Mouse (Mus musculus) forebrain, embryonic 15.5 days (tissue): ENCODE data around the gene Eef2k. TPM values are rescaled to one million over a fixed set of nuclear protein-coding genes. Genes with fewer than 3 reads are reported as not detected.
A peak's percentile ranks its signal among the peaks of the same experiment; 100 is the strongest.

Source experiments
- ATAC-seq: fragments of 200-750 bp; cut with Nextera tagmentation; replicated peaks from 2 replicates; pipeline ENCODE4 v1.8.0; 2017; ENCODE audit warnings: mild to moderate bottlenecking, moderate TSS enrichment, moderate library complexity
- H3K27ac ChIP-seq: fragments of 300-500 bp; sonication (generic); replicated peaks from 2 replicates; pipeline ENCODE4 v1.5.1; 2015; ENCODE audit warnings: mild to moderate bottlenecking, inconsistent platforms
- H3K27me3 ChIP-seq: fragments of 300-500 bp; sonication (generic); 2 replicates; pipeline ENCODE4 v1.6.1; 2015; ENCODE audit warnings: inconsistent platforms
- H3K36me3 ChIP-seq: fragments of 300-500 bp; sonication (generic); 2 replicates; pipeline ENCODE4 v1.6.1; 2015; ENCODE audit warnings: mild to moderate bottlenecking, inconsistent platforms
- H3K4me1 ChIP-seq: fragments of 300-500 bp; sonication (generic); 2 replicates; pipeline ENCODE4 v1.6.1; 2015; ENCODE audit warnings: inconsistent platforms
- H3K4me2 ChIP-seq: fragments of 300-500 bp; sonication (generic); replicated peaks from 2 replicates; pipeline ENCODE4 v1.6.1; 2015; ENCODE audit warnings: mild to moderate bottlenecking, inconsistent platforms
- H3K4me3 ChIP-seq: fragments of 300-500 bp; sonication (generic); 2 replicates; pipeline ENCODE4 v1.5.1; 2015; ENCODE audit warnings: mild to moderate bottlenecking, inconsistent platforms
- H3K9ac ChIP-seq: fragments of 300-500 bp; sonication (generic); replicated peaks from 2 replicates; pipeline ENCODE4 v1.6.1; 2015; ENCODE audit warnings: mild to moderate bottlenecking, inconsistent platforms
- H3K9me3 ChIP-seq: fragments of 300-500 bp; sonication (generic); 2 replicates; pipeline ENCODE4 v1.6.1; 2016; ENCODE audit warnings: inconsistent platforms
- WGBS: fragments of 180-500 bp; shearing (Covaris S2); methylation state at CpG from one replicate; pipeline ENCODE4 v1.1.7; 2015; ENCODE audit warnings: mixed read lengths; 5-methylcytosine and 5-hydroxymethylcytosine counted together
- polyA plus RNA-seq: library from polyadenylated mRNA; unstranded; fragments of >200 nt; fragmentation: Nextera tagmentation; extraction: Ambion mirVana; gene quantifications from 2 replicates; pipeline ENCODE4 v1.2.1, GENCODE M21; 2015

Eef2k gene
- polyA plus RNA-seq: 33.7 and 35.1 TPM in 2 replicates

GRCm38 (mm10) chr7:120842345-120843036, at the start of gene Eef2k:
Gene Eef2k, plus strand, starts transcription at chr7:120842831.
- Histone ChIP-seq H3K4me2 (peak within 1 kb of the TSS; percentile 73), H3K36me3 (no peaks in the 10 kb centered on the region), H3K27me3 (no peaks in the 10 kb centered on the region), H3K9ac (peak within 1 kb of the TSS; percentile 93), H3K9me3 (no peaks in the 10 kb centered on the region), H3K4me1 (peaks cover 20% of the 10 kb centered on the region), H3K27ac (peak within 1 kb of the TSS; percentile 99), H3K4me3 (peak within 1 kb of the TSS; percentile 78)
- ATAC-seq: peak; percentile 91
- WGBS: 4% methylated on average over 34 of the region's 35 CpGs

- H3K4me3 ChIP-seq: no peak overlapping the region
- WGBS: 88% methylated on average over 4 of the region's 4 CpGs
Measured at GRCm38 (mm10) chr7:120795544-120795943, 47.1 kb upstream of the Eef2k start.

GRCm38 (mm10) chr7:120796369-120796768, 46.3 kb upstream of the Eef2k start:
- Histone ChIP-seq H3K27me3 (no peaks in the 10 kb centered on the region), H3K27ac (no peak overlapping the region), H3K4me2 (no peak overlapping the region), H3K36me3 (no peaks in the 10 kb centered on the region), H3K9me3 (no peaks in the 10 kb centered on the region), H3K4me1 (no peaks in the 10 kb centered on the region), H3K4me3 (no peak overlapping the region), H3K9ac (no peak overlapping the region)
- ATAC-seq: no peak
- WGBS: 77% methylated on average over 3 of the region's 3 CpGs

More at GRCm38 (mm10) chr7:120795544-120795943, 47.1 kb upstream of the Eef2k start:
- no peaks in the 10 kb centered on the region for H3K9me3 ChIP-seq
- H3K9ac ChIP-seq: no peak overlapping the region
- no peaks in the 10 kb centered on the region for H3K27me3 ChIP-seq
- no peaks in the 10 kb centered on the region for H3K36me3 ChIP-seq
- no peaks in the 10 kb centered on the region for H3K4me1 ChIP-seq
- no peak overlapping the region for H3K27ac ChIP-seq
- no peak overlapping the region for H3K4me2 ChIP-seq
- ATAC-seq: no peak

- Histone ChIP-seq H3K27me3 (no peaks in the 10 kb centered on the region), H3K27ac (no peak overlapping the region), H3K36me3 (no peaks in the 10 kb centered on the region), H3K4me1 (no peaks in the 10 kb centered on the region), H3K9me3 (no peaks in the 10 kb centered on the region), H3K4me3 (no peak overlapping the region), H3K9ac (no peak overlapping the region), H3K4me2 (no peak overlapping the region)
- 93% methylated on average over 2 of the region's 2 CpGs for WGBS
- ATAC-seq: no peak
Measured at GRCm38 (mm10) chr7:120803268-120803667, 39.4 kb upstream of the Eef2k start.

GRCm38 (mm10) chr7:120809705-120810104, 32.9 kb upstream of the Eef2k start:
- H3K4me3 ChIP-seq: peak overlapping the region; percentile 28
- ATAC-seq: no peak
- H3K4me1 ChIP-seq: peaks cover 4% of the 10 kb centered on the region
- no peak overlapping the region for H3K27ac ChIP-seq
- 0 out of 2 replicates have a peak overlapping the region, but pooled peaks have one; percentile 22 for H3K9ac ChIP-seq
- peaks cover 5% of the 10 kb centered on the region; the same call in 1 of the 2 replicates for H3K27me3 ChIP-seq
- WGBS: 2% methylated on average over 27 of the region's 27 CpGs
- H3K9me3 ChIP-seq: no peaks in the 10 kb centered on the region
- H3K4me2 ChIP-seq: peak overlapping the region; percentile 43
- no peaks in the 10 kb centered on the region for H3K36me3 ChIP-seq

- H3K36me3 ChIP-seq: no peaks in the 10 kb centered on the region
- no peak for ATAC-seq
- H3K4me1 ChIP-seq: peaks cover 4% of the 10 kb centered on the region
- H3K9me3 ChIP-seq: no peaks in the 10 kb centered on the region
- no peak within 1 kb of the TSS for H3K27ac ChIP-seq
- H3K4me2 ChIP-seq: no peak within 1 kb of the TSS
- H3K27me3 ChIP-seq: peaks cover 5% of the 10 kb centered on the region; the same call in 1 of the 2 replicates
- H3K9ac ChIP-seq: no peak within 1 kb of the TSS
- 88% methylated on average over 6 of the region's 6 CpGs for WGBS
- H3K4me3 ChIP-seq: no peak within 1 kb of the TSS
Measured at GRCm38 (mm10) chr7:120811834-120812415, 30.7 kb upstream of the Eef2k start, which contains the start of gene Gm5737. Gene Gm5737, plus strand, starts transcription at chr7:120812365.

- no peak overlapping the region for H3K9ac ChIP-seq
- H3K9me3 ChIP-seq: no peaks in the 10 kb centered on the region
- no peak overlapping the region for H3K4me3 ChIP-seq
- no peak overlapping the region for H3K4me2 ChIP-seq
- ATAC-seq: no peak
- no peaks in the 10 kb centered on the region for H3K36me3 ChIP-seq
- no peaks in the 10 kb centered on the region for H3K4me1 ChIP-seq
- 83% methylated on average over 6 of the region's 6 CpGs for WGBS
- H3K27ac ChIP-seq: no peak overlapping the region
- no peaks in the 10 kb centered on the region for H3K27me3 ChIP-seq
Measured at GRCm38 (mm10) chr7:120817552-120817951, 25.1 kb upstream of the Eef2k start.

DNA sequence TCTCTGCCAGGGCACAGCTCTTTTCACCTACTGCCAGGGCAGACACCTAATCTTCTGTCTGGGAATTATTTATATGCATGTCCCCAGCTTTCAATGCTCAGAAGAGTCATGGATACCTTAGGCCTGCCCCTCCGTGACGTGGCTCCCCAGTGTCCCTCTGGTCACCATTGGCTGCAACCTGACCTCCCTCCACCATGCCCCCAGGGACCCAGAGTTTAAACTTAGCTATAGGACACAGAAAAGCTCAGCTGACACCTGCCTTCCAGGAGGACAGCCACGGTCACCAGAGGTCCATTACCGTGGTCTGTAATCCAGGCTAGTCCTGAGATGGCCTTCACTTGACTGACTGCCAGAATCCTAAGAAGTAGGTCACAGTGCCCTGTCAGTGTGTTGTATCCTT, 23.2 kb upstream of the Eef2k start:
- no peaks in the 10 kb centered on the region for H3K27me3 ChIP-seq
- no peak overlapping the region for H3K9ac ChIP-seq
- H3K4me3 ChIP-seq: no peak overlapping the region
- no peaks in the 10 kb centered on the region for H3K9me3 ChIP-seq
- H3K4me1 ChIP-seq: no peaks in the 10 kb centered on the region
- WGBS: 87% methylated on average over 4 of the region's 4 CpGs
- ATAC-seq: no peak
- H3K36me3 ChIP-seq: no peaks in the 10 kb centered on the region
- no peak overlapping the region for H3K4me2 ChIP-seq
- no peak overlapping the region for H3K27ac ChIP-seq

- no peak overlapping the region for H3K9ac ChIP-seq
- no peaks in the 10 kb centered on the region for H3K36me3 ChIP-seq
- 25% methylated on average over 5 of the region's 5 CpGs for WGBS
- no peak overlapping the region for H3K27ac ChIP-seq
- H3K4me2 ChIP-seq: no peak overlapping the region
- no peaks in the 10 kb centered on the region for H3K9me3 ChIP-seq
- no peak overlapping the region for H3K4me3 ChIP-seq
- H3K27me3 ChIP-seq: no peaks in the 10 kb centered on the region
- no peaks in the 10 kb centered on the region for H3K4me1 ChIP-seq
- peak; percentile 77 for ATAC-seq
Measured at GRCm38 (mm10) chr7:120823248-120823647, 19.4 kb upstream of the Eef2k start.

- ATAC-seq: no peak
- Histone ChIP-seq H3K27me3 (peaks cover 7% of the 10 kb centered on the region; the same call in 1 of the 2 replicates), H3K9me3 (no peaks in the 10 kb centered on the region), H3K27ac (no peak overlapping the region), H3K36me3 (no peaks in the 10 kb centered on the region), H3K9ac (no peak overlapping the region), H3K4me2 (no peak overlapping the region), H3K4me3 (no peak overlapping the region), H3K4me1 (no peaks in the 10 kb centered on the region; the same call in 1 of the 2 replicates)
- WGBS: 49% methylated on average over 2 of the region's 2 CpGs
Measured at GRCm38 (mm10) chr7:120825097-120825496, 17.5 kb upstream of the Eef2k start.

DNA sequence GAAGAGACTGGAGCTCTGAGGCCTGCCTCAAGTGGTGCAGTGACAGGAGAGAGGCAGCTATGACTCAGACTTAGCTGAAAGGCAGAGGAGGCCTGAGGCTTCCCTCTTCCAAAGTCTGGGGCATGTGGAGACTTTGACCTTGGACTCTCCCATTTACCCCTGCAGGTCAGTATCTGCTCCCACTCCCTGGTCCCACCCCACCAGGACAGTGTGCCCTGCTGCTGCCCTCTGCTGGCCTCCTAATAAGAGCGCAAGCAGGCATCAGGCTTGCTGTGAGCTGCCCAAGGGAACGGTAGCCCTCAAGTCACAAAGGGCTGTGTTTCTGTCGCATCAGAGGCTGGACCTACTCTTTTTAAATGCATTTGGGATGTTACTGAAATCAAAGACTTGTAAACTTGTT, 16.2 kb upstream of the Eef2k start:
- no peak for ATAC-seq
- Histone ChIP-seq H3K9me3 (no peaks in the 10 kb centered on the region), H3K36me3 (no peaks in the 10 kb centered on the region), H3K4me1 (peaks cover 13% of the 10 kb centered on the region), H3K27ac (no peak overlapping the region), H3K27me3 (peaks cover 10% of the 10 kb centered on the region; the same call in 1 of the 2 replicates), H3K4me2 (no peak overlapping the region), H3K4me3 (no peak overlapping the region), H3K9ac (no peak overlapping the region)
- WGBS: 18% methylated on average over 3 of the region's 3 CpGs
